Mouse (Mus musculus) embryonic facial prominence, embryonic 13.5 days (tissue): ENCODE measurements around the gene Gpn3. TPM values are rescaled to one million over a fixed set of nuclear protein-coding genes. Genes with fewer than 3 reads are reported as not detected.

Experiments
- ATAC-seq: fragments of 200-750 bp; cut with Nextera tagmentation; 2 replicates; pipeline ENCODE4 v1.8.0; 2017; ENCODE audit warnings: low read depth; ENCODE audit not compliant: insufficient number of reproducible peaks, insufficient read depth, low FRiP score, low TSS enrichment
- H3K27ac ChIP-seq: fragments of 300-500 bp; sonication (generic); 2 replicates; pipeline ENCODE4 v1.5.1; 2015; ENCODE audit warnings: moderate library complexity, mild to moderate bottlenecking, inconsistent platforms
- H3K27me3 ChIP-seq: fragments of 300-500 bp; sonication (generic); 2 replicates; pipeline ENCODE4 v1.6.1; 2015; ENCODE audit warnings: mild to moderate bottlenecking, inconsistent platforms
- H3K36me3 ChIP-seq: fragments of 300-500 bp; sonication (generic); 2 replicates; pipeline ENCODE4 v1.6.1; 2015; ENCODE audit warnings: mild to moderate bottlenecking, inconsistent platforms
- H3K4me1 ChIP-seq: fragments of 300-500 bp; sonication (generic); 2 replicates; pipeline ENCODE4 v1.6.1; 2015; ENCODE audit warnings: inconsistent platforms
- H3K4me2 ChIP-seq: fragments of 300-500 bp; sonication (generic); 2 replicates; pipeline ENCODE4 v1.6.1; 2015; ENCODE audit warnings: moderate library complexity, mild to moderate bottlenecking, inconsistent platforms
- H3K4me3 ChIP-seq: fragments of 300-500 bp; sonication (generic); 2 replicates; pipeline ENCODE4 v1.5.1; 2015; ENCODE audit warnings: mild to moderate bottlenecking, inconsistent platforms
- H3K9ac ChIP-seq: fragments of 300-500 bp; sonication (generic); 2 replicates; pipeline ENCODE4 v1.6.1; 2015; ENCODE audit warnings: mild to moderate bottlenecking, inconsistent platforms
- H3K9me3 ChIP-seq: fragments of 300-500 bp; sonication (generic); 2 replicates; pipeline ENCODE4 v1.6.1; 2016; ENCODE audit warnings: inconsistent platforms
- WGBS: fragments of 180-500 bp; shearing (Covaris S2); methylation state at CpG from one replicate; pipeline ENCODE4 v1.1.7; 2015; ENCODE audit warnings: mixed read lengths; 5-methylcytosine and 5-hydroxymethylcytosine counted together
- polyA plus RNA-seq: library from polyadenylated mRNA; unstranded; fragments of >200 nt; fragmentation: Nextera tagmentation; extraction: Ambion mirVana; gene quantifications from 2 replicates; pipeline ENCODE4 v1.2.1, GENCODE M21; 2015

The Gpn3 gene
- polyA plus RNA-seq: 77.6 and 85.1 TPM in 2 replicates

DNA sequence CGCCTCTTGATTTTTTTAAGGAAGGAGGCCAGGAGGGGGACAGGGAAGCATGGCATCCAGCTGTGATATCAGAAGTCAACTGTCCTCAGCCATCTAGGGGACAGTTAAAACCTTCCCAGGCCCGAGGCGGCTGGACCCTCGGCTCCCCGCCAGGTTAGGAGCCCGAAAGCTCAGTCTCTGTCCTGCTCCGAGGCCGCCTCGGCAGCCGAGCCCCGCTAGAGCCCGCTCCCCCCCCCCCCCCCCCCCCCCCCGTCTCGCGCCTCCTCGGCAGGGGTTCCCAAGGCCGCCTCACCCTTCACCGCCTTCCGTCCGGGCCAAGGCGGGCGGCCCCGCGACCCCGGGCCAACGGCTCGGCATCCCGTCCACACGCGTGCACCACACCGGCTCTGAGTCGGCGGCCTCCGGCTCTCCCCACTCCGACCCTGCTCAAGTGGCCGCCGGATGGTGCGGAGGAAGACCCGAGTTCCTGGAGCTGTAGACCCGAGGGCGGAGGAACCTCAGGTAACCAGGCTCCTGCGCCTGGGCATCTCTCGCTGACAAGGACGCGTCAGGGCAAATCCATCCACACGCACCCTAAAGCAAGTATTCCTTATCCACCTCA, at the start of gene Gpn3:
Gene Gpn3, plus strand, starts transcription at position 286 of the 601 bp plus-strand sequence.
- peak within 1 kb of the TSS; percentile 87 for H3K9ac ChIP-seq
- H3K27me3 ChIP-seq: no peaks in the 10 kb centered on the region
- peaks cover 20% of the 10 kb centered on the region for H3K4me1 ChIP-seq
- ATAC-seq: peak; percentile 60
- peak within 1 kb of the TSS; percentile 68 for H3K4me2 ChIP-seq
- H3K9me3 ChIP-seq: no peaks in the 10 kb centered on the region
- H3K4me3 ChIP-seq: peak within 1 kb of the TSS; percentile 81
- H3K27ac ChIP-seq: peak within 1 kb of the TSS; percentile 95
- WGBS: under 1% methylated on average over 39 of the region's 46 CpGs
- H3K36me3 ChIP-seq: peaks cover 48% of the 10 kb centered on the region

DNA sequence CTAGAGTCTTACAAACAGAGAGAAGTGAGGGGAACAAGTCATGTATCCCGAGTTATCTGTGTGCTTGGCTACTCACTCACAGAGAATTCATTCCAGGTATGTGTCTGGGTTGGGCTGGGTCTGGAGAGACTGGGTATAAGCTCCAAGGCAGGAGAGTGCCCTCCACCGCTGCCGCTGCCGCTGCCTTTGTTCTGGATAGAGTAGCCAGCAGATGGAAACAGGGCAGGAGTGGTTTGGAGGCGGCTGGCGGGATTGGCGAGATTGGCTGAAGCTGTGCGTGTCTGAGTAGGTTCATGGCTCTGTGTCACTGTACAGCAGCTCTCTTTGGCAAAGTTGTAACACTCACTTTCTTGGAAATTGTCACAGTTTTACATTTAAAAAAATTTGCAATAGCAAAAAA, 48.2 kb upstream of the Gpn3 start:
- Histone ChIP-seq H3K9me3 (no peaks in the 10 kb centered on the region), H3K4me2 (no peak overlapping the region), H3K27me3 (no peaks in the 10 kb centered on the region), H3K36me3 (peaks cover 65% of the 10 kb centered on the region), H3K4me1 (no peaks in the 10 kb centered on the region), H3K9ac (peak overlapping the region; percentile 11; the same call in 1 of the 2 replicates), H3K27ac (no peak overlapping the region), H3K4me3 (no peak overlapping the region)
- WGBS: 78% methylated on average over 8 of the region's 8 CpGs
- ATAC-seq: no peak

- no peak overlapping the region for H3K9ac ChIP-seq
- ATAC-seq: no peak
- H3K4me3 ChIP-seq: no peak overlapping the region
- H3K27me3 ChIP-seq: no peaks in the 10 kb centered on the region
- H3K36me3 ChIP-seq: peaks cover 64% of the 10 kb centered on the region
- H3K27ac ChIP-seq: no peak overlapping the region
- WGBS: 89% methylated on average over 23 of the region's 23 CpGs
- no peaks in the 10 kb centered on the region for H3K9me3 ChIP-seq
- no peaks in the 10 kb centered on the region for H3K4me1 ChIP-seq
- H3K4me2 ChIP-seq: no peak overlapping the region
Measured at GRCm38 (mm10) chr5:122324608-122325431, 46.9 kb upstream of the Gpn3 start.

GRCm38 (mm10) chr5:122325477-122325876, 46.2 kb upstream of the Gpn3 start:
- Histone ChIP-seq H3K9me3 (no peaks in the 10 kb centered on the region), H3K9ac (no peak overlapping the region), H3K27ac (no peak overlapping the region), H3K36me3 (peaks cover 58% of the 10 kb centered on the region), H3K4me1 (no peaks in the 10 kb centered on the region), H3K27me3 (no peaks in the 10 kb centered on the region), H3K4me3 (no peak overlapping the region), H3K4me2 (no peak overlapping the region)
- 90% methylated on average over 8 of the region's 8 CpGs for WGBS
- no peak for ATAC-seq

GRCm38 (mm10) chr5:122327283-122327682, 44.4 kb upstream of the Gpn3 start:
- 91% methylated on average over 3 of the region's 3 CpGs for WGBS
- no peak for ATAC-seq

GRCm38 (mm10) chr5:122330269-122330668, 41.4 kb upstream of the Gpn3 start:
- no peaks in the 10 kb centered on the region for H3K9me3 ChIP-seq
- ATAC-seq: no peak
- peaks cover 24% of the 10 kb centered on the region for H3K36me3 ChIP-seq
- no peak overlapping the region for H3K9ac ChIP-seq
- 82% methylated on average over 4 of the region's 4 CpGs for WGBS
- H3K27me3 ChIP-seq: no peaks in the 10 kb centered on the region
- H3K4me1 ChIP-seq: no peaks in the 10 kb centered on the region
- no peak overlapping the region for H3K27ac ChIP-seq
- H3K4me3 ChIP-seq: no peak overlapping the region
- no peak overlapping the region for H3K4me2 ChIP-seq

More at GRCm38 (mm10) chr5:122327283-122327682, 44.4 kb upstream of the Gpn3 start:
- H3K27ac ChIP-seq: no peak overlapping the region
- H3K4me1 ChIP-seq: no peaks in the 10 kb centered on the region
- H3K9ac ChIP-seq: no peak overlapping the region
- H3K9me3 ChIP-seq: no peaks in the 10 kb centered on the region
- H3K36me3 ChIP-seq: peaks cover 43% of the 10 kb centered on the region
- H3K4me3 ChIP-seq: no peak overlapping the region
- H3K4me2 ChIP-seq: no peak overlapping the region
- H3K27me3 ChIP-seq: no peaks in the 10 kb centered on the region

DNA sequence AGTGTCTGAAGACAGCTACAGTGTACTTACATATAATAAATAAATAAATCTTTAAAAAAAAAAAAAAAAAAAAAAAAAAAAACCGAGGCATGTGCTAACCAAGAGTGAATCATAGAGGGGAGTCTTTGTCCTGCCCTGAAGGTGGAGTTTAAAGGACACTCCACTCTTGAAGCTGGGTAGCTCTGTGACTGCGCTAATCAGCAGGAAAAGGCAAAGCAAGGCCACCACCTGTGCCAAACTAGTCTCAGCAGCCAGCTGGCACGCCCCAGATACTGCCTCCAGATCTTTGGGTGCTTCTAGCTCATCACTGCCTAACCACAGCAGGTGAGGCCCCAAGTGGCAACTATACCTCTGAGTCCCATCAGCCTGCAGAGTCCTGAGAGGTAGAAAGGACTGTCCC, 37.0 kb upstream of the Gpn3 start:
- WGBS: 75% methylated on average over 3 of the region's 3 CpGs
- Histone ChIP-seq H3K9ac (no peak overlapping the region), H3K27me3 (no peaks in the 10 kb centered on the region), H3K4me1 (no peaks in the 10 kb centered on the region), H3K9me3 (no peaks in the 10 kb centered on the region), H3K4me2 (no peak overlapping the region), H3K4me3 (no peak overlapping the region), H3K36me3 (no peaks in the 10 kb centered on the region), H3K27ac (no peak overlapping the region)
- no peak for ATAC-seq

- no peaks in the 10 kb centered on the region for H3K9me3 ChIP-seq
- no peaks in the 10 kb centered on the region for H3K27me3 ChIP-seq
- no peak overlapping the region for H3K4me3 ChIP-seq
- no peak overlapping the region for H3K27ac ChIP-seq
- WGBS: 89% methylated on average over 7 of the region's 7 CpGs
- no peak for ATAC-seq
- no peaks in the 10 kb centered on the region for H3K4me1 ChIP-seq
- H3K9ac ChIP-seq: no peak overlapping the region
- H3K4me2 ChIP-seq: no peak overlapping the region
- H3K36me3 ChIP-seq: peaks cover 3% of the 10 kb centered on the region; the same call in 1 of the 2 replicates
Measured at GRCm38 (mm10) chr5:122336554-122337294, 35.0 kb upstream of the Gpn3 start.

DNA sequence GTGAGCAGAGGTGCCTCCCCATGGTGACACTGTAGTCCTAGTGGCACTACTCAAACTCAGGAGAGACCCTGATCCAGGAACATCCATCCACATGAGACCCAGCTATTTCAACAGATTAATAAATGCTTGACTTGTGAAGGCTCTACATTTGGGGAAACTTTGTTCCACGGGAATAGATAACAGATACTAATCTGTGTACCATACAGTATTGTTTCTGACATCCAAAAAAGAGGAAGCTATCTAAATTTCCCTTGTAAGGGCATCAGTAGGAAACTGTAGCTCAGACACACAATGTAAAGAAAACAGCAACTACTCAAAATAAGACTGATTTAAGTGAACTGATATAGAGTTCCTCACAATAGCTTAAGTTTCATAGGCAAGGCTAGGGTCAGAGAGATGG, 28.8 kb upstream of the Gpn3 start:
- Histone ChIP-seq H3K9me3 (no peaks in the 10 kb centered on the region), H3K36me3 (peaks cover 3% of the 10 kb centered on the region; the same call in 1 of the 2 replicates), H3K4me3 (no peak overlapping the region), H3K4me2 (no peak overlapping the region), H3K27ac (no peak overlapping the region), H3K27me3 (no peaks in the 10 kb centered on the region), H3K9ac (no peak overlapping the region), H3K4me1 (no peaks in the 10 kb centered on the region)
- 82% methylated on average over 1 of the region's 1 CpGs for WGBS
- ATAC-seq: no peak

GRCm38 (mm10) chr5:122343768-122344167, 27.9 kb upstream of the Gpn3 start:
- WGBS: 56% methylated on average over 7 of the region's 7 CpGs
- Histone ChIP-seq H3K4me2 (no peak overlapping the region), H3K4me1 (no peaks in the 10 kb centered on the region)

DNA sequence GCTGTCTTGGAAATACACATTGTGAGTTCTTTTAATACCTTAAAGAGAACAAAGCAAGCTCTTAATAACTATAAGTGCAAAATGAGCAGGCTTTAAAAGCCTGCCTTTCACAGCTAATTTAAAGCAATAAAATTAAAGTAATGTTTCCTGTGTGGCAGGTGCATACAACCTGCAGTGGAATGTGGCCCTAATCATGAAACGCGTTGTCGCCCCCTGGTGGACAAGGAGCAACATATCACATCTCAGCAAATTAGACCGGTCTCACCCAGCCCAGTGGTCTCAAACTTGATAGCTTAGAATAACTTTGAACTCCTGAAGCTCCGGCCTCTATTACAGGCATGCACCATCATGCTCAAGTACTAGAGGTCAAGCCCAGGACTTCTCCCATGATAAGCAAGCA, 27.4 kb upstream of the Gpn3 start:
- Histone ChIP-seq H3K27me3 (no peaks in the 10 kb centered on the region), H3K4me2 (no peak overlapping the region), H3K4me3 (no peak overlapping the region), H3K36me3 (peaks cover 3% of the 10 kb centered on the region; the same call in 1 of the 2 replicates), H3K9me3 (no peaks in the 10 kb centered on the region), H3K27ac (no peak overlapping the region), H3K9ac (no peak overlapping the region), H3K4me1 (no peaks in the 10 kb centered on the region)
- 7% methylated on average over 5 of the region's 5 CpGs for WGBS
- no peak for ATAC-seq

More at GRCm38 (mm10) chr5:122343768-122344167, 27.9 kb upstream of the Gpn3 start:
- H3K9ac ChIP-seq: no peak overlapping the region
- ATAC-seq: no peak
- no peak overlapping the region for H3K27ac ChIP-seq
- H3K27me3 ChIP-seq: no peaks in the 10 kb centered on the region
- H3K4me3 ChIP-seq: no peak overlapping the region
- no peaks in the 10 kb centered on the region for H3K9me3 ChIP-seq
- peaks cover 3% of the 10 kb centered on the region; the same call in 1 of the 2 replicates for H3K36me3 ChIP-seq
